Mouse (Mus musculus): ENCODE results near the gene Senp6. TPM values are rescaled to one million over a fixed set of nuclear protein-coding genes. Genes with fewer than 3 reads are reported as not detected.

Senp6 gene
- polyA plus RNA-seq, 1 experiment from 2014 or later = 75.7 TPM

DNA sequence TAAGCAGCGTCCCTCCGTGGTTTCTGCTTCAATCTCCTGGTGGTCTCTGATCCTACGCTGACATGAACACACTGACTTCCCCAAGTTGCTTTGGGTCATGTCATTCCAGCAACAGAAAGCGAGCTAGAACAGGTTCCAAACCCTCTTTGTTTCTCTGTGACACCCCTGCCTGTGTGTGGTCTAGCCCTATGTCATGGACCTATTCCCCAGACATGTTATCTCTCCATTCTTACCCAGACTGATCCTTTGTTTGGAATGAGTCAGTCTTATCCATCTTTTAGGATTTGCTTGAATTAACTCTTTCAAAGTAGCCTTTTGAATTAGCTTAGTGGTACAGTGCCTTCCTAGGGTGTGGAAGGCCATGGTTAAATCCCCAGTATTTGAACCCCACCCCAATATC lies 113.0 kb downstream of the Senp6 start:
- H3K9ac ChIP-seq (replicated peaks) = no peak overlapping the region
- H3K9me3 ChIP-seq = no peaks in the 10 kb centered on the region
- no peak overlapping the region for H3K27ac ChIP-seq (replicated peaks)
- no peaks in the 10 kb centered on the region for H3K36me3 ChIP-seq
- no peak overlapping the region for H3K4me3 ChIP-seq
- no peaks in the 10 kb centered on the region for H3K27me3 ChIP-seq
- WGBS = 72% methylated on average over 4 of the region's 4 CpGs
- 0 out of 2 replicates have a peak, but pooled peaks cover 5% of the 10 kb centered on the region for H3K4me1 ChIP-seq
- ATAC-seq (ENCODE audit: low FRiP score, low read depth) = no peak
- H3K4me2 ChIP-seq (replicated peaks) = no peak overlapping the region

GRCm38 (mm10) chr9:80180771-80181170 lies 114.1 kb downstream of the Senp6 start:
- Histone ChIP-seq H3K27me3 (no peaks in the 10 kb centered on the region), H3K4me1 (0 out of 2 replicates have a peak, but pooled peaks cover 5% of the 10 kb centered on the region), H3K9ac (replicated peaks) (no peak overlapping the region), H3K27ac (replicated peaks) (no peak overlapping the region), H3K36me3 (no peaks in the 10 kb centered on the region), H3K4me2 (replicated peaks) (no peak overlapping the region), H3K9me3 (no peaks in the 10 kb centered on the region), H3K4me3 (no peak overlapping the region)
- ATAC-seq (ENCODE audit: low FRiP score, low read depth) = no peak
- WGBS = 79% methylated on average over 5 of the region's 5 CpGs

DNA sequence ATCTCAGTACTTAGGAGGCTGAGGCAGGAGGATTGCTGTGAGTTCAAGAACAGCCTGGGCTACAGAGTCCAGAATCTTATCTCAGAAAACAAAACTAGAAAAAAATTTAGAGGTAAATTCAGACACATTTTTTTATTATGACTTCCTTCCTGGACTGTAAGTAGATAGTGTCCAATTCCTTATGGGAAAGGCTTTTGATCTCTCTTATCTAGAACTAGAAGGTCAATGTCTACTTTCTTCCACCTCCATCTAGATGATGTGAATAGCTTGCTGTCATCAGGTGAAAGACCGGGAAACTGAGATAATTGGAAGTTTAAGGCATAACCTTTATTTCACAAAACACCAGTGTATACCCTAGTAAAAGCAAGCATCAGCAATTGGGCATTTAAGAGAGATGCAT lies 115.0 kb downstream of the Senp6 start:
- Histone ChIP-seq H3K9me3 (no peaks in the 10 kb centered on the region), H3K36me3 (no peaks in the 10 kb centered on the region), H3K27me3 (no peaks in the 10 kb centered on the region), H3K4me2 (replicated peaks) (no peak overlapping the region), H3K27ac (replicated peaks) (no peak overlapping the region), H3K9ac (replicated peaks) (no peak overlapping the region), H3K4me1 (0 out of 2 replicates have a peak, but pooled peaks cover 5% of the 10 kb centered on the region), H3K4me3 (no peak overlapping the region)
- no peak for ATAC-seq (ENCODE audit: low FRiP score, low read depth)
- 95% methylated on average over 1 of the region's 1 CpGs for WGBS

DNA sequence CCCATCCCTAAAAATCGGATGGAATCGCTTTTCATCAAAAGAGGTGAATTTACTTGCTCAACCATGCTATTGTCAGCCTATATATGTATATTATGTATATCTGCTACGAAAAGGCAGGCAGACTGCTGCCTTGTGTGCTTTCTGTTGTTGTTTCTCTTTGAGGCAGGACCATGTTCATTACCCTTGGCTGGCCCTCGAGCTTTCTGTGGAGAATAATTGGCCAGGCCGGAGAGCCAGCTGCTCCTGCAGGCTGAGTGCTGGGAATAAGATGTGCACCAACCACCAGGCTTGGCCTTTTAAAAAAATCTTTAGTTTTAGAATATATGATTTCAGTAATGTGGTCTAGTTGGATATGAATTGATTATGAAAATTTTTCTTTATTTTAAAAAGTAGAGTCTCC lies 117.4 kb downstream of the Senp6 start:
- Histone ChIP-seq H3K9me3 (no peaks in the 10 kb centered on the region), H3K27me3 (no peaks in the 10 kb centered on the region), H3K9ac (replicated peaks) (no peak overlapping the region), H3K4me2 (replicated peaks) (no peak overlapping the region), H3K4me3 (no peak overlapping the region), H3K27ac (replicated peaks) (no peak overlapping the region), H3K4me1 (no peaks in the 10 kb centered on the region), H3K36me3 (no peaks in the 10 kb centered on the region)
- 61% methylated on average over 5 of the region's 5 CpGs for WGBS
- ATAC-seq (ENCODE audit: low FRiP score, low read depth) = no peak

DNA sequence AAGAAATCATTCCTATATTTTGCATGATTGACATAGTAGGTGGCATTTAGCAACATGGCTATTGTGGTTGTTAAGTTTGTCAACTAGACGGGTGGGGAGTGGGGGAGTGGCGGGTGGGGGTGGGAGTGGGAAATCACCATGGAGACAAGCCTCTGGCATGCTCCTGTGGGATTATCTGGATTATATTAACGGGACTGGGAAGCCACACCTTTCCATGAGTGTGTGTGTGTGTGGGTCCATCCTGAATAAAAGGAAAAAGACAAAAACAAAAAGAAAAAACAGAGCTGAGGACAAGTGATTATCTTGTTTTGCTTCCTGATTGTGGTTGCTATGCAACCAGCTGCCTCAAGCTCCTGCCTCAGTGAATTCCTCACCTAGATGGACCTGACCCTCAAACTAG lies 119.0 kb downstream of the Senp6 start:
- H3K9me3 ChIP-seq = no peaks in the 10 kb centered on the region
- H3K27me3 ChIP-seq = no peaks in the 10 kb centered on the region
- H3K9ac ChIP-seq (replicated peaks) = no peak overlapping the region
- no peak overlapping the region for H3K4me3 ChIP-seq
- no peaks in the 10 kb centered on the region for H3K4me1 ChIP-seq
- H3K4me2 ChIP-seq (replicated peaks) = no peak overlapping the region
- no peaks in the 10 kb centered on the region for H3K36me3 ChIP-seq
- no peak overlapping the region for H3K27ac ChIP-seq (replicated peaks)
- 0 out of 2 replicates have a peak, but pooled peaks have one; percentile 24 for ATAC-seq (ENCODE audit: low FRiP score, low read depth)
- 29% methylated on average over 3 of the region's 3 CpGs for WGBS

GRCm38 (mm10) chr9:80186693-80187092 lies 120.0 kb downstream of the Senp6 start:
- Histone ChIP-seq H3K4me2 (replicated peaks) (no peak overlapping the region), H3K9ac (replicated peaks) (no peak overlapping the region), H3K27ac (replicated peaks) (no peak overlapping the region), H3K27me3 (no peaks in the 10 kb centered on the region), H3K4me1 (no peaks in the 10 kb centered on the region), H3K36me3 (no peaks in the 10 kb centered on the region), H3K9me3 (no peaks in the 10 kb centered on the region), H3K4me3 (no peak overlapping the region)
- no peak for ATAC-seq (ENCODE audit: low FRiP score, low read depth)
- WGBS = 89% methylated on average over 8 of the region's 8 CpGs

DNA sequence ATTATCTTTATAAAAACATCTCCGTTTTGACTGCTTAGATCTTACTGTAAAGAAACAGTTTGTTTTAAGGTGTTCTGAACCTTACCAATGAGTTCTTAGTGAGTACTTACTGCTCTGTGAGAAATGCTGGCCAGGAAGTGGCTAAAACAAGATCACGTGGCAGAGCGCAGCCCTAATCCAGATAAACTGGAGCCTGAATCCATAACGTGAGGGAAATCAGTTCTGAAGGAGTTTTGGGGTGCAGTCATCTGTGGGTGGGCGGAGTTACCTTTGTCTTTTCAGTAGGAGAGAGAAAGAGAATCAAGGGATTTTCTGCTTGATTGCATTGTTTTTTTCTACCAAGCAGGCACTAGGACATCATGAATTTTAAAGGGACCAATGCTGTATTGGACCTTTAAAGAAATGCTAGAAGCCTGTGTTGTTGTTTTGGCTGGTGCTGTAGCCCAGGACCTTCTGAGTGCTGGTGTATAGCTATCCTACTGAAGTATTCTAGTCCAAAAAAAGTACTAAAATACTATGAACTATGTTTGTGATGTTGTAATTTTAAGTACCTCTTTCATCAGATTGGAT lies 121.7 kb downstream of the Senp6 start:
- no peak overlapping the region for H3K27ac ChIP-seq (replicated peaks)
- 28% methylated on average over 5 of the region's 5 CpGs for WGBS
- no peaks in the 10 kb centered on the region for H3K4me1 ChIP-seq
- no peak overlapping the region for H3K4me2 ChIP-seq (replicated peaks)
- H3K9ac ChIP-seq (replicated peaks) = no peak overlapping the region
- no peaks in the 10 kb centered on the region for H3K27me3 ChIP-seq
- H3K36me3 ChIP-seq = no peaks in the 10 kb centered on the region
- H3K9me3 ChIP-seq = no peaks in the 10 kb centered on the region
- H3K4me3 ChIP-seq = no peak overlapping the region
- ATAC-seq (ENCODE audit: low FRiP score, low read depth) = peak; percentile 52; the same call in 1 of the 2 replicates

DNA sequence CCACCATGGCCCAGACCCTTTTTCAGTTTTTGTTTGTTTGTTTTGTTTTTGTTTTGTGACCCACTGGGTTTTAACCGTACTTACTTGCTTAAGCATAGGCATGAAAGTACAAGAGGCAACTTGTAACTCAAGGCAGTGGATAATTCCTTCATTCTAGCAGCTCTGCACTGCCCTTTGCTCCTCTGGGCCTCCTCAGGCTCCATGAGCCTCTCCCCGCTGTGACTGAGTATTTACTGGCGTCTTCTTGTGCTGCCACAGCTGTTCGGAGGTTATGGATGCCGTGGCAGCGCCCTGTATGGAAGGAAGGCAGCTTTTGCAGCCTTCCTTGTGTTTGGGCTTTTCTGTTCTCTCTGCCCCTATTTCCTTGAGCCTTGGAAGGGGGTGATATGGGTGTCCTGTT lies 124.5 kb downstream of the Senp6 start:
- no peaks in the 10 kb centered on the region for H3K27me3 ChIP-seq
- H3K36me3 ChIP-seq = no peaks in the 10 kb centered on the region
- no peak overlapping the region for H3K27ac ChIP-seq (replicated peaks)
- H3K4me1 ChIP-seq = no peaks in the 10 kb centered on the region
- H3K4me2 ChIP-seq (replicated peaks) = no peak overlapping the region
- ATAC-seq (ENCODE audit: low FRiP score, low read depth) = no peak
- whole genome bisulfite sequencing = 67% methylated on average over 6 of the region's 6 CpGs
- H3K9me3 ChIP-seq = no peaks in the 10 kb centered on the region
- no peak overlapping the region for H3K4me3 ChIP-seq
- H3K9ac ChIP-seq (replicated peaks) = no peak overlapping the region

- Histone ChIP-seq H3K4me2 (replicated peaks) (no peak overlapping the region), H3K4me3 (no peak overlapping the region), H3K27me3 (no peaks in the 10 kb centered on the region), H3K9ac (replicated peaks) (no peak overlapping the region), H3K9me3 (no peaks in the 10 kb centered on the region), H3K4me1 (peaks cover 6% of the 10 kb centered on the region), H3K27ac (replicated peaks) (no peak overlapping the region), H3K36me3 (no peaks in the 10 kb centered on the region)
- WGBS = 87% methylated on average over 10 of the region's 10 CpGs
- no peak for ATAC-seq (ENCODE audit: low FRiP score, low read depth)
Observed at GRCm38 (mm10) chr9:80192324-80192723, 125.6 kb downstream of the Senp6 start.

DNA sequence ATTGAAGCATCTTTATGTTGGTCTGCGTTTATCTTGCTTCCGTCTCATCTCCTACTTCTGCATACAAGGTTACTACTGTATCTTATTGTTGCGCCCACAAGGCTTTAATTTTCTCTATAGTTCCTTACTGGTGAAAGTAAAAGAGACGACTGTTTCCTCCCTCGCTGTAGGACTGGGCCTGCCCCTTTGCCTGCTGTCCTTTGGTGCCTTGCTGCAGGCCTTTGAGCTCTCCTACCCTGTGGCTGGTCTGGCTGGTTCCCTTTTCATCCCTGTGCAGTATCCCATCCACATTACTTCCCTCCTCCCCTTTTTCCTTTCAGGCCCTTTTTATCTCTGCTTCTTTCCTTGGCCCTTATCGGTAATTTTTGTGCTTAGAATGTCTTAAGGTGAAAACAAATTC lies 127.7 kb downstream of the Senp6 start:
- Histone ChIP-seq H3K27ac (replicated peaks) (no peak overlapping the region), H3K4me3 (no peak overlapping the region), H3K4me1 (peaks cover 10% of the 10 kb centered on the region), H3K27me3 (no peaks in the 10 kb centered on the region), H3K36me3 (no peaks in the 10 kb centered on the region), H3K4me2 (replicated peaks) (no peak overlapping the region), H3K9ac (replicated peaks) (no peak overlapping the region), H3K9me3 (no peaks in the 10 kb centered on the region)
- WGBS = 77% methylated on average over 6 of the region's 6 CpGs
- no peak for ATAC-seq (ENCODE audit: low FRiP score, low read depth)

Other genes with a start within 250 kb of the Senp6 start
- gene Filip1, start 54.1 kb upstream of the Senp6 start, polyA plus RNA-seq (2016; fragmentation: Nextera tagmentation; extraction: Ambion mirVana) = 8.3 and 11.0 TPM in 2 replicates
- 11.8 and 15.1 TPM in 2 replicates for gene Myo6, start 98.1 kb downstream of the Senp6 start, polyA plus RNA-seq (2016; fragmentation: Nextera tagmentation; extraction: Ambion mirVana)